Comparison of ENCODE assay signal across 29 mouse cellular contexts in the genomic region with DNA sequence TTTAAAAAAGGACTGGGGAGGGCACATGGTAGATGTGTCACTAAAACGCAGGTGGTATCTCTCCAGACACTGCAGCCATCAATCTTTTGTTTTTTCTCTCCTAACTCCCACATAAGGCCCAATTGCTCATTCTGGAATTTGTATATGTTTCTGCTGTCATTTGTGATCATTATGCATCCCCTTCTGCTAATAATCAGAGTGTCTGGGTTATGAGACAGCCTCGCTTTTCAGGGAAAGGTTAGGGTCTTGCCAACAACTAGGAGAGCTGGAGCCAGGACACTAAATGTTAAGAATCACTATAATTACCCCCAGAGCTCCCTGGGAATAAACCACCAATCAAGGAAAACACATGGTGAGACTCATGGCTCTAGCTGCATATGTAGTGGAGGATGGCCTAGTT. TPM values are rescaled to one million over a fixed set of nuclear protein-coding genes. Genes with fewer than 3 reads are reported as not detected.
"Had no signal": no experiment of that assay in that cellular context is flagged by ENCODE, and none has a peak within 500 bp of the region (broad histone marks: within the 10 kb centered on the region; RNA-seq: fewer than 3 reads in every experiment).

No protein-coding gene starts in this region.

- H3K27ac ChIP-seq: forebrain, embryonic 15.5 days; heart, adult 2 months; heart, embryonic 13.5 days; heart, embryonic 15.5 days; hindbrain, embryonic 13.5 days; hindbrain, embryonic 15.5 days; hindbrain, postnatal 0 days; kidney, embryonic 15.5 days; kidney, postnatal 0 days; limb, embryonic 13.5 days; limb, embryonic 15.5 days had no signal

- H3K4me3 ChIP-seq: forebrain, embryonic 15.5 days; heart, adult 2 months; heart, embryonic 13.5 days; heart, embryonic 15.5 days; hindbrain, embryonic 13.5 days; hindbrain, embryonic 15.5 days; kidney, embryonic 15.5 days; limb, embryonic 13.5 days; limb, embryonic 15.5 days had no signal

- H3K9ac ChIP-seq: forebrain, embryonic 15.5 days; forebrain, postnatal 0 days; heart, embryonic 13.5 days; heart, embryonic 15.5 days; hindbrain, embryonic 13.5 days; hindbrain, embryonic 15.5 days; kidney, embryonic 15.5 days; limb, embryonic 13.5 days; limb, embryonic 15.5 days had no signal

- H3K4me1 ChIP-seq: forebrain, embryonic 15.5 days; heart, embryonic 13.5 days; heart, embryonic 15.5 days; hindbrain, embryonic 13.5 days; hindbrain, embryonic 15.5 days; kidney, embryonic 15.5 days; limb, embryonic 13.5 days; limb, embryonic 15.5 days had no signal

- H3K4me2 ChIP-seq: forebrain, embryonic 15.5 days; heart, embryonic 11.5 days; heart, embryonic 13.5 days; heart, embryonic 15.5 days; hindbrain, embryonic 13.5 days; hindbrain, embryonic 15.5 days; kidney, embryonic 15.5 days; limb, embryonic 13.5 days; limb, embryonic 15.5 days had no signal

- H3K36me3 ChIP-seq: forebrain, embryonic 15.5 days; heart, embryonic 13.5 days; heart, embryonic 15.5 days; hindbrain, embryonic 13.5 days; hindbrain, embryonic 15.5 days; kidney, embryonic 15.5 days; limb, embryonic 13.5 days; limb, embryonic 15.5 days had no signal

- DNase-seq: forebrain, postnatal 0 days; gastrocnemius, postnatal 14 days; gastrocnemius, postnatal 36 days; heart, adult 11 months; heart, adult 2 months; heart, postnatal 14 days; heart, postnatal 36 days; kidney, adult 11 months; kidney, adult 2 months; kidney, adult 9 months; kidney, postnatal 25 days; kidney, postnatal 4 days; layer of hippocampus, adult 9-11 months; layer of hippocampus, postnatal 36 days; left cerebral cortex, postnatal 4 days had no signal

- H3K27me3 ChIP-seq: forebrain, embryonic 15.5 days; heart, embryonic 13.5 days; heart, embryonic 15.5 days; hindbrain, embryonic 13.5 days; hindbrain, embryonic 15.5 days; kidney, embryonic 15.5 days; limb, embryonic 13.5 days; limb, embryonic 15.5 days had no signal

- ATAC-seq: forebrain, embryonic 15.5 days; forebrain, postnatal 0 days; hindbrain, postnatal 0 days had no signal

- H3K9me3 ChIP-seq: forebrain, embryonic 15.5 days; heart, embryonic 13.5 days; heart, embryonic 15.5 days; hindbrain, embryonic 13.5 days; hindbrain, embryonic 15.5 days; kidney, embryonic 15.5 days; limb, embryonic 13.5 days; limb, embryonic 15.5 days had no signal

RNA-seq across cellular contexts. Expression of a gene that starts 47.3 kb away (rescaled TPM):
- polyA plus RNA-seq: gonadal fat pad, adult 2 months; heart, adult 2 months; heart, postnatal 0 days; hindbrain, embryonic 11.5 days had no signal
